Mouse (Mus musculus) inflammation-experienced regulatory T-cells, adult 6 months (primary cell): ENCODE results near the gene Copg1. TPM values are rescaled to one million over a fixed set of nuclear protein-coding genes. Genes with fewer than 3 reads are reported as not detected.

Source experiments
- polyA plus RNA-seq, 3 experiments: library from polyadenylated mRNA; unstranded; fragments of 100-300 nt; shearing (Covaris generic); gene quantifications; one replicate each; pipeline ENCODE4 v1.2.1; 2017

Gene Copg1
- polyA plus RNA-seq, 3 experiments from 2014 or later, result 63.1 to 108 (median 84.1) TPM

Other genes with a start within 250 kb of the Copg1 start
- 1 to 10 TPM; 4.3 to 5.4 (median 4.8) TPM for gene Aplf, start 215.6 kb upstream of the Copg1 start, polyA plus RNA-seq
- gene Efcc1, start 156.9 kb upstream of the Copg1 start, polyA plus RNA-seq, result under 1 TPM in 2 of 3 experiments, not detected in 1; 0.30 to 0.87 TPM
- gene Gp9, start 109.7 kb upstream of the Copg1 start, polyA plus RNA-seq, result under 1 TPM in 1 of 3 experiments, not detected in 2; 0.41 TPM
- gene Rab43, start 75.7 kb upstream of the Copg1 start, polyA plus RNA-seq, result 10 to 100 TPM; 11.1 to 18.7 (median 15.7) TPM
- 1 to 10 TPM; 3.6 to 6.6 (median 4.6) TPM for gene Gm45140, start 52.0 kb upstream of the Copg1 start, polyA plus RNA-seq
- 100 to 1,000 TPM in 1 of 3 experiments, 10 to 100 TPM in 2; 84.1 to 102 (median 98.9) TPM for gene Isy1, start 49.0 kb upstream of the Copg1 start, polyA plus RNA-seq
- gene Cnbp, start 36.7 kb upstream of the Copg1 start, polyA plus RNA-seq, result 1,000 to 10,000 TPM in 2 of 3 experiments, 100 to 1,000 TPM in 1; 888 to 1,186 (median 1,089) TPM
- 10 to 100 TPM; 45.1 to 53.4 (median 49.3) TPM for gene Hmces, start 26.1 kb downstream of the Copg1 start, polyA plus RNA-seq
- not detected for gene H1fx, start 93.8 kb downstream of the Copg1 start, polyA plus RNA-seq
- gene Rab7, start 157.5 kb downstream of the Copg1 start, polyA plus RNA-seq, result 100 to 1,000 TPM; 271 to 323 (median 302) TPM
- gene Rpn1, start 196.7 kb downstream of the Copg1 start, polyA plus RNA-seq, result 100 to 1,000 TPM in 2 of 3 experiments, 10 to 100 TPM in 1; 82.7 to 138 (median 128) TPM